Comparison of ENCODE assay signal across 20 mouse cellular contexts in the genomic region with DNA sequence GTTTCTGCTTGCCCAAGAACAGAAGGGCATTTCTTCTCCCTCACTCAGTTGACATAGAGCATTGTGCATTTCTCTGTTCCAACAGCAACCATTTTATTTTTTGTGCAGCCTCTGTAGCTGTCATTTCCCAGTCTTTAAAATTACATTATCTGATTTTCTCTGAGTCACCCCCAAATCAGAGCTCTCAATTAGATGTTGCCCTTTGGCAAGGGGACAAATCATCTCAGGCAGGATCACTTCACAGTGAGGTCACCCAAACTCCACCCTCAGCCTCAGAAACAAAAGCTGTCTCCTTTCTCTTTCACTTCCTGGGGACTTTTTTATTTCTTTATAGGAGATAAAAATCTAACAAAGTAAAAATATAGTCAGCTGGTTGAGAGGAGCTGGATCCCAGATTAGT. TPM values are rescaled to one million over a fixed set of nuclear protein-coding genes. Genes with fewer than 3 reads are reported as not detected.
DNase-seq lines count a peak whose midpoint lies in the region; ATAC-seq and TF ChIP-seq lines count a peak whose summit lies in the region.
"Had no signal": no experiment of that assay in that cellular context is flagged by ENCODE, and none has a peak within 500 bp of the region (broad histone marks: within the 10 kb centered on the region; RNA-seq: fewer than 3 reads in every experiment).

No protein-coding gene starts in this region.

- TF ChIP-seq CTCF in heart, adult 2 months (IDR thresholded peaks at IDR 0.05) = no peak
- no peak for TF ChIP-seq CTCF in lung, embryonic 14.5 days (IDR thresholded peaks at IDR 0.05; ENCODE audit: low read depth)
- TF ChIP-seq CTCF in lung, adult 2 months (IDR thresholded peaks at IDR 0.05; ENCODE audit: insufficient read depth, low read length) = no peak

- no peak overlapping the region for H3K9ac ChIP-seq in heart, adult 2 months (ENCODE audit: low read depth, low read length)
- no peak overlapping the region for H3K9ac ChIP-seq in lung, embryonic 14.5 days
- H3K9ac ChIP-seq: forebrain, embryonic 13.5 days; hindbrain, embryonic 14.5 days; limb, embryonic 15.5 days; liver, postnatal 0 days; midbrain, embryonic 15.5 days; stomach, embryonic 15.5 days had no signal

- peaks cover 2% of the 10 kb centered on the region; the same call in 1 of the 2 replicates for H3K36me3 ChIP-seq in heart, adult 2 months (ENCODE audit: control insufficient read depth, insufficient read depth, low read length)
- peaks cover 5% of the 10 kb centered on the region; the same call in 1 of the 2 replicates for H3K36me3 ChIP-seq in lung, embryonic 14.5 days (ENCODE audit: insufficient read depth)
- no peaks in the 10 kb centered on the region for H3K36me3 ChIP-seq in myocyte (ENCODE audit: control insufficient read depth, insufficient read depth)
- H3K36me3 ChIP-seq: limb, embryonic 15.5 days; midbrain, embryonic 15.5 days; stomach, embryonic 15.5 days had no signal

- no peaks in the 10 kb centered on the region for H3K79me2 ChIP-seq in heart, adult 2 months (replicated peaks; ENCODE audit: control insufficient read depth, insufficient read depth, low read length)
- peaks cover 44% of the 10 kb centered on the region for H3K79me2 ChIP-seq in myocyte (ENCODE audit: control insufficient read depth, insufficient read depth)

- DNase-seq in heart, adult 2 months = no peak
- no peak for DNase-seq in heart, postnatal 14 days
- peak; percentile 52 for DNase-seq in lung, embryonic 14.5 days
- DNase-seq in lung, adult 2 months = no peak
- peak; percentile 46 to 55 for DNase-seq in adrenal gland, postnatal 36 days
- DNase-seq in urinary bladder, postnatal 14 days (ENCODE audit: low spot score) = no peak
- DNase-seq: cerebellum, adult 11-12 months; cerebellum, postnatal 36 days; kidney, postnatal 4 days; liver, postnatal 0 days; right cerebral cortex, adult 18-20 months; thymus, postnatal 14 days had no signal

- H3ac ChIP-seq in myocyte (ENCODE audit: control insufficient read depth, insufficient read length) = no peak overlapping the region

- H3K4me3 ChIP-seq in heart, adult 2 months = no peak overlapping the region
- H3K4me3 ChIP-seq in lung, embryonic 14.5 days (ENCODE audit: low read depth, low read length) = no peak overlapping the region
- no peak overlapping the region for H3K4me3 ChIP-seq in lung, adult 2 months (replicated peaks; ENCODE audit: extremely low read depth, low read depth, low read length)
- H3K4me3 ChIP-seq in myocyte = no peak overlapping the region
- H3K4me3 ChIP-seq: forebrain, embryonic 13.5 days; limb, embryonic 15.5 days; midbrain, embryonic 15.5 days; stomach, embryonic 15.5 days had no signal

- no peak for ATAC-seq in lung, embryonic 14.5 days (ENCODE audit: insufficient read depth)
- ATAC-seq: forebrain, embryonic 13.5 days; intestine, postnatal 0 days; liver, postnatal 0 days; midbrain, embryonic 15.5 days had no signal

- peak overlapping the region; percentile 50; the same call in 1 of the 2 replicates for H3K27ac ChIP-seq in heart, adult 2 months
- peak overlapping the region; percentile 42; the same call in 1 of the 2 replicates for H3K27ac ChIP-seq in lung, embryonic 14.5 days (ENCODE audit: low read depth)
- H3K27ac ChIP-seq: forebrain, embryonic 13.5 days; hindbrain, embryonic 14.5 days; midbrain, embryonic 15.5 days; stomach, embryonic 15.5 days had no signal

- no peak overlapping the region for H3K4me2 ChIP-seq in lung, embryonic 14.5 days
- H3K4me2 ChIP-seq in myocyte (ENCODE audit: low read depth) = peak overlapping the region; percentile 62
- H3K4me2 ChIP-seq: forebrain, embryonic 13.5 days; hindbrain, embryonic 14.5 days; limb, embryonic 15.5 days; midbrain, embryonic 15.5 days; stomach, embryonic 15.5 days had no signal

- no peaks in the 10 kb centered on the region for H3K27me3 ChIP-seq in heart, adult 2 months (ENCODE audit: control insufficient read depth, insufficient read depth, low read length)
- no peaks in the 10 kb centered on the region for H3K27me3 ChIP-seq in lung, embryonic 14.5 days (ENCODE audit: insufficient read depth, low read length)
- no peaks in the 10 kb centered on the region for H3K27me3 ChIP-seq in myocyte (ENCODE audit: control insufficient read depth, insufficient read depth, insufficient read length)
- H3K27me3 ChIP-seq: forebrain, embryonic 13.5 days; limb, embryonic 15.5 days; midbrain, embryonic 15.5 days; stomach, embryonic 15.5 days had no signal

- TF ChIP-seq EP300 in heart, adult 2 months (IDR thresholded peaks at IDR 0.05; ENCODE audit: insufficient read depth, low read depth, low read length) = no peak

- peaks cover 10% of the 10 kb centered on the region for H3K4me1 ChIP-seq in heart, adult 2 months (ENCODE audit: control insufficient read depth, insufficient read depth, low read length)
- peaks cover 40% of the 10 kb centered on the region for H3K4me1 ChIP-seq in lung, embryonic 14.5 days (ENCODE audit: insufficient read depth)
- peaks cover 2% of the 10 kb centered on the region; the same call in 1 of the 2 replicates for H3K4me1 ChIP-seq in lung, adult 2 months (ENCODE audit: control insufficient read depth, insufficient read depth, low read length)
- H3K4me1 ChIP-seq: forebrain, embryonic 13.5 days; midbrain, embryonic 15.5 days had no signal

- TF ChIP-seq POLR2A in heart, adult 2 months (IDR thresholded peaks at IDR 0.05; ENCODE audit: insufficient read depth, low read depth, low read length) = no peak
- no peak for TF ChIP-seq POLR2A in lung, adult 2 months (IDR thresholded peaks at IDR 0.05; ENCODE audit: borderline replicate concordance, extremely low read depth, low read depth, low read length)
- no peak for TF ChIP-seq POLR2A in myocyte (IDR thresholded peaks at IDR 0.05; ENCODE audit: insufficient read length, low read depth)

- intact Hi-C loops in heart, adult 2 months (cut with DNase I) = no loop called here
- intact Hi-C loops in heart, postnatal 14 days (cut with DNase I) = loop anchor here (5.0 kb wide), 1 partner anchor 104 kb away; no protein-coding TSS in a partner anchor

- H3K9me3 ChIP-seq in lung, embryonic 14.5 days (ENCODE audit: low read depth, low read length) = no peaks in the 10 kb centered on the region
- H3K9me3 ChIP-seq: forebrain, embryonic 13.5 days; limb, embryonic 15.5 days; midbrain, embryonic 15.5 days; stomach, embryonic 15.5 days had no signal

TF ChIP-seq in myocyte, 11 proteins besides CTCF, POLR2A, EP300 and RAD21:
- TF ChIP-seq CEBPB (IDR thresholded peaks at IDR 0.05; ENCODE audit: insufficient read depth, poor library complexity, severe bottlenecking) = no peak
- no peak for TF ChIP-seq E2F4 (IDR thresholded peaks at IDR 0.05; ENCODE audit: insufficient read depth)
- no peak for TF ChIP-seq MYOG (IDR thresholded peaks at IDR 0.05; ENCODE audit: control insufficient read depth in 1 of 3, insufficient read depth in 1 of 3, insufficient read length in 2 of 3, low read depth in 2 of 3)
- no peak for TF ChIP-seq SRF (IDR thresholded peaks at IDR 0.05; ENCODE audit: control insufficient read depth, insufficient read length, low read depth)
- no peak for TF ChIP-seq TCF3 (IDR thresholded peaks at IDR 0.05; ENCODE audit: insufficient read length, low read depth)
- no peak for TF ChIP-seq REST (IDR thresholded peaks at IDR 0.05; ENCODE audit: insufficient read depth, insufficient read length)
- no peak for TF ChIP-seq USF1 (IDR thresholded peaks at IDR 0.05; ENCODE audit: low read depth)
- TF ChIP-seq MAX (IDR thresholded peaks at IDR 0.05; ENCODE audit: low read depth) = no peak
- no peak for TF ChIP-seq TCF12 (IDR thresholded peaks at IDR 0.05; ENCODE audit: insufficient read depth, poor library complexity, severe bottlenecking)
- TF ChIP-seq POLR2AphosphoS2 (IDR thresholded peaks at IDR 0.05; ENCODE audit: insufficient read length, low read depth) = no peak
- TF ChIP-seq MYOD1 (IDR thresholded peaks at IDR 0.05; ENCODE audit: control insufficient read depth in 1 of 3, insufficient read length in 2 of 3, low read depth in 2 of 3) = no peak

RNA-seq across cellular contexts. Expression of gene Arhgap28, which starts 27.9 kb away (rescaled TPM):
- 1 to 10 TPM; 1.6 to 2.5 TPM for total RNA-seq in heart, adult 2 months (2021)
- polyA plus RNA-seq in heart, adult 2 months (2012; rRNA removed) = 1.9 and 3.3 TPM in 2 replicates
- total RNA-seq in heart, postnatal 14 days (2021) = 1 to 10 TPM; 4.6 to 6.2 TPM
- 70.4 and 71.4 TPM in 2 replicates for polyA plus RNA-seq in lung, embryonic 14.5 days (2014; fragmentation: Nextera tagmentation; extraction: Ambion mirVana)
- 4.8 and 7.4 TPM in 2 replicates for polyA plus RNA-seq in lung, adult 2 months (2012; rRNA removed)
- total RNA-seq in adrenal gland, postnatal 36 days (2021) = 10 to 100 TPM; 14.9 to 18.4 TPM
- 19.8 TPM for polyA plus RNA-seq in myocyte (2012; fragmentation: generic; extraction: Trizol)
- total RNA-seq: MEL had no signal

Comparison
In these comparisons a context has a peak if more than half of its experiments do, and no peak if none do; other contexts are left out.
1. DNase-seq: peak in lung, embryonic 14.5 days (single experiment) and adrenal gland, postnatal 36 days (2 of 2); none in heart, adult 2 months (0 of 2), heart, postnatal 14 days (0 of 2), lung, adult 2 months (single experiment) and urinary bladder, postnatal 14 days (single experiment).